Mouse (Mus musculus) liver, postnatal 0 days (tissue): ENCODE measurements around the gene Afdn.

Source experiments
- CTCF ChIP-seq: sonication (generic); IDR thresholded peaks from 2 replicates; pipeline ENCODE4 v1.5.1; 2016; ENCODE audit warnings: antibody characterized with exemption, low read depth
- EP300 ChIP-seq: IDR thresholded peaks from 2 replicates; pipeline ENCODE4 v1.6.1; 2016; ENCODE audit warnings: antibody characterized with exemption, low read depth, mild to moderate bottlenecking

DNA sequence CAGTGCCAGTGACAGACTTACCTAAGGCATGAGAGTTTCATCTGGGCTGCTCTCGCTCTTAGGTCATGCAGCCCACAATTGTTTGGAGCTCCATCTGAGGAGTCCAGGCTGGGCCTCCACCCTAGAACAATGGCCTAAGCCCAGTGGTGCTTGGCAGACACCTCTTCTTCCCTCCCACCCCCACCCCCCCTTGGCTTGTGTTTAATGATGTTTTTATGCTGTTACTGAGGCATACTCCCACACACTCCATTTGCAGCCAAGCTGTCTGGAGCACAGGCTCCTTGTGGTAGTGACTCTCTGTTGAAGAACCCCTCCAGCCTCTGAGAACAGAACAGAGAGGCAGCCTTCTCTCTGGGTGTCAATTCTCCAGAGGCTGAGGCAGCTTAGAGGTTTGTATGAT is 113.9 kb downstream of the Afdn start:
- TF ChIP-seq CTCF (no peak), EP300 (no peak)
